Mouse (Mus musculus) thymus, adult 2 months (tissue): ENCODE measurements around the gene Kdsr.

ENCODE experiments used
- CTCF ChIP-seq: fragments of 200-500 bp; IDR thresholded peaks from 2 replicates; pipeline ENCODE4 v1.5.1; 2012; ENCODE audit warnings: mild to moderate bottlenecking, control low read depth, low read length, moderate library complexity, borderline replicate concordance; ENCODE audit not compliant: control insufficient read depth, poor library complexity, insufficient read depth; ENCODE audit errors: extremely low read depth
- POLR2A ChIP-seq: fragments of 200-500 bp; IDR thresholded peaks from 2 replicates; pipeline ENCODE4 v1.6.1; 2012; ENCODE audit warnings: mild to moderate bottlenecking, low read length, control low read depth, moderate library complexity; ENCODE audit not compliant: control insufficient read depth, poor library complexity, insufficient read depth; ENCODE audit errors: extremely low read depth

- no peak for TF ChIP-seq CTCF
- no peak for TF ChIP-seq POLR2A
Observed at GRCm38 (mm10) chr1:106760750-106761149, 1.2 kb upstream of the Kdsr start.
